Mouse (Mus musculus) skeletal muscle tissue, adult 2 months (tissue): ENCODE measurements around the gene Tent4a.

Experiments used
- DNase-seq: peaks from one replicate; pipeline ENCODE4 v3.0.0-alpha.2; 2012; ENCODE audit warnings: low read depth, low spot score

The Tent4a gene

GRCm38 (mm10) chr13:69522161-69522791 is 12.1 kb downstream of the Tent4a start:
- no peak for DNase-seq

DNA sequence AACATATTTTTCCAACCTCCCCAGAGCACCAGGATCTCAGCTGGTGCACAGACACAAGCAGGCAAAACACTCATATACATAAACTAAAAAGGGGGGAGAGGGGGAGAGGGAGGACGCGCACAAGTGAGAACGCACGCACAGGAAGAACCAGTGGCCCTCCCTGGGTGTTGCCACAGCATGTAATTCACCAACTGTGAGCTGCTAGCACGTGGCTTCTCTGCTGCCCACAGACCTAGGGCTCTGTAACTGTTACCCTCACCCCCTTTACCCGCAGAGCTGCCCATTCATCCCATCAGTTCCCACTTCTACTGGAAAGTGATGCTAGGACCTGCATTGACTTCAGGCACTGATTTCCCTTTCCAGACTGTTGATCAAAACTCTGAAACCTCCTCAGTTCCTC is 15.3 kb downstream of the Tent4a start:
- DNase-seq = no peak

- DNase-seq = no peak
Measured at GRCm38 (mm10) chr13:69517445-69517844, 17.0 kb downstream of the Tent4a start.

DNA sequence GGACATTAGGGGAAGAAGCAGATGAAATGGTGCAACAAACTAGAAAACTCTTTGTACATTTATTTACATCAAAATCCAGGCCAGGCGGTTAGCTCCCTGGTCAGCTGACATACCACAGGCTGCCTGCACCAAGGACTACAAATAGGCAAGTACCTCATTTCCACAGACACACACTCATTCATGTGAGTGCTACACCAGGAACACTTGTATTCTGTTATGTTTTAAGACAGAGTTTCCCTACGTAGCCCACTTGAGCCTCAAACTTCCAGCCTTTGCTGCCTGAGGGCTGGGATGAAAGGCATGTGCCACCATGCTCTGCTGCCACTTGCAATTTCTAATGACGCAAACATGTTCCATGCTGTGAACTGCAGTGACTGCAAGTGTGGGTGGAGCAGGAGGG is 19.3 kb downstream of the Tent4a start:
- no peak for DNase-seq

GRCm38 (mm10) chr13:69509391-69510244 is 24.8 kb downstream of the Tent4a start:
- DNase-seq = no peak

GRCm38 (mm10) chr13:69507666-69508065 is 26.8 kb downstream of the Tent4a start:
- no peak for DNase-seq

DNA sequence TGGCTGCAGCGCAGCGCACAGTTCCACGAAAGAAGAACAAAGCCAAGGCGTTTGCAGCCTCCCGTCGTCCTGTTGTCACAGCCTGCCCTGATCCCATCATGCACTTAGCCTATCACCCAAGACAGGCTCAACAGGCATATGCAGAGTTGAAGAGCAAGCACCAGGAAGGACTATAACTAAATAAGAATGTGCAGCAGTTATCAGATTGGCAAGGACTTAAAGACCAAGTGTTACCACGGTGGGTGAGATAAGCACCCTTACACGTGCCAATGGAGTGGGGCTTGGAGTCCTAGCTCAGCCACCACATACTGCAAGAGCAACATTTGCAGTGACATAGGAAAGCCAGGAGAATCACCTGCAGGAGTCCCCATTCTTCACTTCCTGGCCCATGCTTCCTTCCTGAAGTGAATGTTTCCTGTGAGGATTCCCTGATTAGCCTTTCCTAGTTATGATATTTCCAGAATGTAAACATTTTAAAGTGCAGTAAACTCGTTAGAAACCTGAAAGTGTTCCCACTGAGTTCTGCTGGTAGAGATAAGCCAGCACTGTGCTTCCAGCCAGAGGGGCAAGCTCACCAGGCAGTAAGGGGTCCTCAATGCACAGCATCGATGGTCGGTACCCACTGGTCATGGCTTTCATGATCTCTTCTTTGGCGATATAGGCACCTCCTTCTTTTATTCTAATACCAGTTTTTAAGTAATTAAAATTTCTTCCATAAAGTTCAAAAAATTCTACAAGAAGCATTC is 27.9 kb downstream of the Tent4a start:
- DNase-seq = no peak

DNA sequence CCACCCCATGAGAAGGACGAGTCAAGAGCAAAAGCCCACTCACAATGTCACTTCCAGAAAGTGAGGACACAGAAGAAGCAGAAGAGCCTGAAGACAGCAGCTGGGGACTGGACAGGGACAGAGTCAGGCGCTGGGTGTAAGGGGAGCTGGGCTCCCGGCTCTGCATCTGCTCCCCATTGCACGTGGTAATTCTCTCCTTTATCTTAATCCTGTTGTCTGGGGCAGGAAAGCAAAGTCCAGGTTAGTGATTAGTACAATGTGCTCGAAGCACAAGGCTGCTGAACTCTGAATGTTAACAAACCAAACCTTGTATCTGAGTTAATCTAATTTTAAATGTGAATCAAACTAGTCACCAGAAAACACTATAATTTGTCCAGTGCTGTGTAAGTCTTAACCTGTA is 31.6 kb downstream of the Tent4a start:
- DNase-seq = no peak

DNA sequence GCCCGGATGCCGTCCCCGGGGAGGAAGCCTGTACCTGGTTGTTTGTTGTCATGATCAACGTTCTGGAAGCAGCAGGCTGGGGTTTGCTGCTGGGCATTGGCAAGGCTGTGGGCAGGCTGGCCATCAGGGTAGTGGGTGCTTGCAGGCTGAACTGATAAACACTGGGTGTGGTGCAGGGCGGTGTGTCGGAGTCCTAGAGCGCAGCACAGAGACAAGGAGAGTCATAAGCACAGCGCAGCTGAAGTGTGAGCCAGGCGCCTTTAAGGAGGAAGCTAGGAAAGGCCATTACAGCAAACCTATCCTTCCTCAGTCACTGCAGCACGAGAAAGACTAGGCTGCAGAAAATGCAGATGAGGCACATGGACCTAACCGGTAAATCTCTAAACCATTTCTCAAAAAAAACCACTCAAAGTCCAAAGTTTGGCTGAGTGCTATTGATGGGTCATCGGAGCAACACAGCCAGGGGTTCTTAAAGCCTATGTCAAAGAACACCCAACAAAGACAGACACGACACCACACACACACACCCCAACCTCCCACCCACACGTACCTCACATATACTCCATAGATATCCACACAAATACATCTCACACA is 32.2 kb downstream of the Tent4a start:
- DNase-seq = no peak

GRCm38 (mm10) chr13:69498276-69498675 is 36.1 kb downstream of the Tent4a start:
- no peak for DNase-seq

GRCm38 (mm10) chr13:69492876-69493463 is 41.4 kb downstream of the Tent4a start:
- DNase-seq = peak; percentile 57

DNA sequence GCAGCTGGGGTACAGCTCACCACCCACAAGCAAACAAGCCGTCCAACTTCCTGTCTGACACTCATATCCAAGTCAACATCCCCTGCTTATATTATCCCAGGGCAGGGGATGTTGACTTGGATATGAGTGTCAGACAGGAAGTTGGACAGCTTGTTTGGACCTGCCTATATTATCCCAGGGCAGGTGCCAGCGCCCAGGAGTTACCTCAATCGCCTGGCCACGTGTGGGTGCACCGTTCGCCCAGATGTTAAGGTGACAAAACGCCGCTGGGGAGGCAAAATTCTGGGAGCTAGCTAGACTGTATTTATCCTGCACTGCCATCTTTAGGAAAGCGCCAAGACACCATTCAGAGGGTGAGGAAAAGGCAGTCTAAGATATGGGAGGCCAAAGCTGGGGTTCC is 44.6 kb downstream of the Tent4a start:
- no peak for DNase-seq

GRCm38 (mm10) chr13:69488565-69489255 is 45.7 kb downstream of the Tent4a start:
- no peak for DNase-seq

- no peak for DNase-seq
Measured at GRCm38 (mm10) chr13:69487611-69488275, 46.7 kb downstream of the Tent4a start.

GRCm38 (mm10) chr13:69487108-69487507 is 47.3 kb downstream of the Tent4a start:
- DNase-seq = no peak

DNA sequence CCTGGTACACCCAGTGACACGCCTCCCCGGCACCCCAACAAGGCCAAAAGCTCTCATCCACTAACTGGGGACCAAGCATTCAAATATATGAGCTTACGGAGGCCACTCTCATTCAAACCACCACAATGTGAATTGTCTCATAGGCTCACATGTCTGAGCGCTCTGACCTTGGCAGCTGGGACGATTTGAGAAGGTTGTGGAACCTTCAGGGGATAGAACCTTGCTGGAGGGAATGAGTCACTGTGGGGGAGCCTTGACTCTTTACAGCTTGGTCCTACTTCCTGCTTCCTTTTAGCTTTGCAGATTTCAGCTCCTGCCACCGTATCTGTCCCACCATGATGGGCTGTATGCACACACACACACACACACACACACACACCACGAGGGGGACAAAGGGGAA is 48.6 kb downstream of the Tent4a start:
- DNase-seq = no peak

DNA sequence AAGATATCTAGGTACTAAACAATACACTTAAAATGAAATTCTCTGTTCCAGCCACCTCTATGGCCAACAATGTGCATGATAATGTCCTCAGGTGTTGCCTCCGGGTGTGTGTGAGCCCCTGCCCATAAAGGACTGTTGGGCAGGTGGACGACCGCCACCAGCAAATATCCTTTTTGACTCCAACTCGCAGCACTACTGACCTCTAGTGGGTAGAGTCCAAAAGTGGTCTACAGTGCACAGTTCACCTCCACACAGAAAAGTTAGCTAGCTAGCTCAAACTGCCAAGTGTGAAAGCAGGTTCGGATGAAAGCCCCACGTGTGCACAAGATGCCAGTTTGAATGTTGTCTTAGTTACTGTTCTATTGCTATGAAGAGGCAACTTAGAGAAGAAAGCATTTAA is 49.1 kb downstream of the Tent4a start:
- peak; percentile 28 for DNase-seq

DNA sequence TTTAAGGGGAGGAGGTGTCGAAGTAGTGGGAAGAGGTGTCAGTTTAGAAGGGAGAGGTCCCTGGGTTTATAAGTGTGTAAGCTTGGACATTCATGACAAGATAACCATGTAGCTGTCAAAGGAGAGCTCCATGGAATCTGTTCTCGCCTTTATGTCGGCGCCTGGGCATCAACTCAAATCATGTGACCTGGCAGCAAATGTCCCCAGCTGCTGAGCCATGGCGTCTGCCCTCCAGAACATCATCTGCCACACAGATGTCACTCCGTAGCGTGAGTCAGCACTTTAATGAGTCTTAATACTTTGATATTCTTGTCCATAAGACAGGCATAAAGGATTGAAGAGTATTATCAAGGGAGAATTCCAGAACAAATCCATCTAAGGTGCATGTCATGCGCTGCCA is 51.7 kb downstream of the Tent4a start:
- DNase-seq = peak; percentile 63

DNA sequence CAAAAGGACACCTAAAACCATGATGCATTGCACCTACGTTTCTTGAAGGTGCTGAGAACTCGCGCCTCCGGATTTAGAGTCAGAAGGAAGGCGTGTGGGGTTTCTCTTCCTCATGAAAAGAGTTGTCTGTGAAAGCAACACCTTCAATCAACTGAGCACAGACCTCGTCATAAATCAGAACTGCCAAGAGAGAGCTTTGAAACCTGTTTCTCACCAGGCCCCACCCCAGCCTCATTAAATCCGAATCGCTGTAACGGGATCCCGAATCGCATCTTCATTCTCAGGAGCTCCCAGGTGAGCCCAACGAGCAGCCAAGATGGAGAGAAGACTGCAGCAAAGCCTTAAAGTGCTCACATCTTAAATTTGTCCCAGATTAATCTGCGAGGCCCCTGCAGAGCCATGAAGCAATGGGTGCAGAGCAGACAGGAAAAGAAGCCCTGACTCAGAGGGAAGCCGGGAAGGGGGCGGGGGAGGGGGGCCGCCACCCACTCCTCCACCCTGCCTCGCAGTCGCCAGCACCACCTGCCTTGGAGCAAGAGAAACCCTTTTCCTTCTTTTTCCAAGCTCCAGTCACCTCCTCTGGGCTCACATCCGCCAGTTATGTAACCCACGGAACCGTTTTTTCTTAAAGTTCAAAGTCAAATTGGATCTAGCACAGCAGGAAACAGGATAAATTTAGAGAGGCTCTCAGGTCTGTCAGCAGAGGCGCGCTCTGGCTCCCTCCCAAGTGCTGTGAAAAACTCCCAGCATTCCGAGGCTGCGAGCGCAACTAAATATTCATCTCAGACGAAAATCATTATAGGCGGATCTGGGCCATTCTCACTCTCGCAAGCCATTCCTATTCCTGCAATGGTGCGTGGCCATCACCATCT is 52.5 kb downstream of the Tent4a start:
- peak; percentile 61 for DNase-seq

GRCm38 (mm10) chr13:69481026-69481425 is 53.4 kb downstream of the Tent4a start:
- peak; percentile 58 for DNase-seq
